Mouse (Mus musculus): ENCODE measurements around the gene Gnai2. TPM values are rescaled to one million over a fixed set of nuclear protein-coding genes. Genes with fewer than 3 reads are reported as not detected.
A peak's percentile ranks its signal among the peaks of the same experiment; 100 is the strongest.

Gene Gnai2
- total RNA-seq (2021) = 100 to 1,000 TPM; 198 to 278 TPM
- 330 and 345 TPM in 2 replicates for polyA plus RNA-seq (2012; rRNA removed)
- long read RNA-seq, transcript Gnai2-202 (9 exons, 1,777 nt) = minor isoform, 43 of 173 reads
- long read RNA-seq, transcript Gnai2-201 (9 exons, 2,215 nt) = major isoform, 114 of 173 reads
- long read RNA-seq, partial matches to known transcripts = 10 of 173 reads
- long read RNA-seq, other reads (novel, unspliced or antisense) = 5 of 173 reads

DNA sequence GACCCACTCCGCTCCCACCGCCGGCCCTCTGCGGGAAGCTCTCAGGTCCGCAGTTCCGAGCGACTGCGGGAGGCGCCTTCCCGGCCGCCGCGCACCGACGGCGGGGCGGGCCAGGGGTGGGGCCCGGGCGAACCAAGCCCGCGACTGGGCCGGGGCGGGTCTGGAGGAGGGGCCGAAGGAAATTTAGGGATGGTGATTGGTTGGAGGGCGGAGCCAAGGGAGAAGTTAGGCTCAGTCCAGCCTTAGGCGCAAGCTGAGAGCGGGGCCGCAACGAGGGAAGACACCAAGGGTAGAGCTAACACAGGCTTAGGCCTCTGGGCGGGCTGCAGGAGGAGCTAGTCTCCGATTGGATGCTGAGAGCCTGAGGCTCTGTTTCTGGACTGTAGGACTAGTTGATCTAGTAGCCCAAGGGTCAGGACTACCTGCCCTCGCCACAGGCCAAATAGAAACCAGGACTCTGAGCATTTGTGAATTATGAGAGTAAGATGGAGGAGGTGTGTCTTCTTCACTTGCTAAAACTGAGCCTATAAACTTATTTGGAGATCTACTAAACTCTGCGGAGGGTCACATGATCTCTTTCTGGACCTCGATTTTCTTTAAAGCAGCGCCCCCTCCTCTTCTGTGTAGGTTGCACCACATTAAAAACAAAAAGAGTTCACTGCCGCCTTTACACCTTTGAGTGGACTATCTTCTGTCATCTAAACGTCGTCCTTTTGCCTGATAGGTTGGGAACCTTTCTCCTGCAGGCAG is at the start of gene Gnai2:
Gene Gnai2 (minus strand): TSS at position 89 of the 750 bp plus-strand sequence.
- DNase-seq = peak; percentile 99

DNA sequence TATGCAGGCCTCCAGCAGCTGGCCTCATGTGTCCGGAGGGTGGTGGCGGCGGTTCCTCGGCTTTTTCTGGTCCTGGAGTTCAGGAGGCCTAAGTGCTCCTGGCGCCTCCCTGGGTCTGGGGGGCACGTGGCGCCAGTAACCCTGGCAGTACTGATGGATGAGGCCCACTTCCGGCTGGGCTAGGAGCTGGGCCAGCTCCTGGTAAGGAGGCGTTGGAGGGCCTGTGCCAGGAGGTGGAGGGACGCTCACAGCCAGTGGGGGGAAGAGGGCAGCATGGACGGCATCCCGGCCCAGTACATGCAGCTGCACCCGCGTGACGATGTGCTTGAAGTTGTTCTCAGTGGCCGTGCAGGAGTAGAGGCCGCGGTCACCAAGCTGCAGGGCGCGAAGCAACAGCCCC is 47.2 kb upstream of the Gnai2 start:
- no peak for DNase-seq

DNA sequence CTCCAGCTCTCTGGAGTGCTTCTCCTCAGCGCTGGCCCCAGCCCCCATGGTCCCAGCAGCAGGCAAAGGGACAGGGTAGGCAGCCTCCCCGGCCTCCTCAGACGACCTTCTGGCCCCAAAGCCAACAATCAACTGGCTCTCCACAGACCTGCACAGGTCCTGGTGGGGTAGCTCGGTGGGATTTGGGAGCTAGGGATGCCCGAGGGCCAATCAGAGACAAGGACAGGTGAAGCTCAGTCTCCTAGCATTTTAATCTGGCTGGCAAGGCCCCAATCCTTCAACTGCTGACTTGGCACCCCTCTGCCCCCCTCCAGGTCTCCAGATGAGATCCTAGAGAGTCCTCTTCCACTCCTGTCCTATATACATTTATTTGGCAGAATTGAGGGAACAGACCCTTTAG is 44.3 kb upstream of the Gnai2 start, which contains the start of gene Gnat1:
Gene Gnat1 (minus strand): TSS at position 212 of the 400 bp plus-strand sequence.
- no peak for DNase-seq

DNA sequence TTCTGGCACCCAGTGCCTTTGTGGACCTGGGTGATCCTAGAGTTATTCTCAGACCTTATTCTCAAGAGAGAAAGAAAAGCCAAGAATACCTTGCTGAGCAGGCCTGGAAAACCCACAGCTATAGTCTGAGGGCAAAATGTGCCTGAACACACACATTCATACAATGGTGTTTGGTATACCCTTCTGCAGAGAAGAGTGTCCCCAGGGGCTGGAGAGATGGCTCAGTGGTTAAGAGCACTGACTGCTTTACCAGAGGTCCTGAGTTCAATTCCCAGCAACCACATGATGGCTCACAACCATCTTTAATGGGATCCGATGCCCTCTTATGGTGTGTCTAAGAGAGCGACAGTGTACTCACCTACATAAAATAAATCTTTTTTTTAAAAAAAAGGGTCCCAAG is 43.7 kb upstream of the Gnai2 start:
- no peak for DNase-seq

DNA sequence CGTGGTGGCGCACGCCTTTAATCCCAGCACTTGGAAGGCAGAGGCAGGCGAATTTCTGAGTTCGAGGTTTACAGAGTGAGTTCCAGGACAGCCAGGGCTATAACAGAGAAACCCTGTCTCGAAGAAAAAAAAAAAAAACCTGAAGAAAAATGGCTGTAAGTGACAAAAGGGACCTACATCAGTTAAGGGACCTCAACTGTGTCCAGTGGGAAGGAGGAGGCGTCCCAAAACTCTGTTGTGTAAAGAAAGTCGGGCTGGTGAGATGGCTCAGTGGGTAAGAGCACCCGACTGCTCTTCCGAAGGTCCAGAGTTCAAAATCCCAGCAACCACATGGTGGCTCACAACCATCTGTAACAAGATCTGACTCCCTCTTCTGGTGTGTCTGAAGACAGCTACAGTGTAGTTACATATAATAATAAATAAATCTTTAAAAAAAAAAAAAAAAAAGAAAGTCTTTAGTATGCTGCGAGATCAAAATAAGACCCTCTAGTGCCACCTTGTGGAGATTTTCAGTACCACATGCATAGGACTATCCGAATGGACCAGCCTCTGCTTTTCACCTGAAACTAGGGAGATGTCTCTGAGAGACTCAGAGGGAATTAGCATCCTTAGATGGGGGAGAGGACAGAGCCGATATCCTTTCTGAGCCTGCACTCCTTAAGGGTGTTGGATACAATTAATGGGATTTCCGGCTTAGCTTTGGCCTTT is 42.8 kb upstream of the Gnai2 start:
- peak; percentile 63 for DNase-seq

DNA sequence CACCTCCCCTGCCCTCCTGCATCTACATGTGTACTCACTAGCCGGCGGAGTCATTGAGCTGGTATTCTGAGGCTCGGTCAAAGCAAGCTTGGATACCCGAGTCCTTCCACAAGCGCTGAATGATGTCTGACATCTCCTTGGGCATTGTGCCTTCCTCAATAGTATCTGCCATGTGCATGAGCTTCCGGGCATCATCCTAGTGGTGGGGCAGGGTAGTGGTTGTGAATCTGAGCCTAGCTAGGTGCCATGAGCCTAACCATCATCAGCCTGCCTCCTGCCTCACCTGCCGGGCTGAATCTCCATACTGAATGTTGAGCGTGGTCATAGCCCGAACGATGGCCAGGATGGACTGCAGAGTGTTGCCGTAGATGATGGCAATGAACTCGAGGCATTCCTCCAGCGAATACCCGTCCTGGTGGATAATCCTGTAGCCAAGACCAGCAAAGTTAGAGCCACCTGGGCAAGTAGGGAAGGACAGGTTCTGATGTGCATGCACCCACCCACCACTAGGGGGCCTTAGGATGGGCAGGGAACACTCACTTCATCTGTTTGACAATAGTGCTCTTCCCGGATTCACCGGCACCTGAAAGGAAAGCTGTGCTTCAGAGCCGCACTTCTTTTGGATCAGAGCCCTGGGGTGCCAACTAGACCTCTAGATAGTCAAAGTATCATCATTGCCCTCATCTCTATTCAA is 42.1 kb upstream of the Gnai2 start:
- DNase-seq = no peak

DNA sequence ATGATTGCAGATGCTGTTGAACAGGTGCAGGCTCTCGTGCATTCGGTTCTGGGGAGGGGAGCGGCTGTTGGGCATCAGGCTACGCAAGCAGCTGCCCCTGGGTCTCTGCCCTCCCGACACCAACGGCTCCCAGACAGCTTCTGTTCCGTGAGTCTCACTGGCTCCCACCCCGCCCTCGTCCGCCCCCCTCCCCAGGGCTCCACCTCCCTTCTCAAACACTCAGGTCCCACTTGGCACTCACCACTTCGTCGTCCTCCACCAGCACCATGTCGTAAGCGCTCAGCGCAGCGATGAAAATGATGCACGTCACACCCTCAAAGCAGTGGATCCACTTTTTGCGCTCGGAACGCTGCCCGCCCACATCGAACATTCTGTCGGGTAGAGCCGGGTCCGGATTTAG is 41.1 kb upstream of the Gnai2 start:
- DNase-seq = no peak

DNA sequence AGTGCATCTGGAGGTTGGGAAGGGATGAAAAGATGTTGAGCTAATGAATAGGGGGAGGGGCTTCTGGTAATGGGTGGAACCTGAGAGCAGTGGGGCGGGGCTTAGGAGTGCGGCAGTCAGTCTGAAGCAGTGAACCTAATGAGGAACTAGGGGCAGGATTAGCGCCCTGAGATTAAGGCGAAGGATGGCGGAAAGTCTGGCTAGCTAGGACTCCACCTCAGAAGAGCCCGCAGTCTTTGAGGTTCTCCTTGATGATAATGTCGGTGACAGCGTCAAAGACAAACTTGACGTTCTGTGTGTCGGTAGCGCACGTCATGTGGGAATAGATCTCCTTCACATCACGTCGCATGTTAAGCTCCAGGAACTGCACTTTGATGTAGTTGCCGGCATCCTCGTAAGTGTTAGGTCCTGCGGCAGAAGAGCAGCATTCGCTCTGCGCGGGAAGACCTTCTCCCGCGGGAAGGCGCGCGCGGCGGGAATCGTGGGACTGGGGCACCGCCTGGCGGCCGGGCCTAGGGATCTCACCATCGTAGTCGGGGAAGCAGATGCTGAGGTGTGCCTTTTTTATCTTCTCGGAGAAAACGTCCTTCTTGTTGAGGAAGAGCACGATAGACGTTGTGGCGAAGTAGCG is 40.6 kb upstream of the Gnai2 start:
- DNase-seq = peak; percentile 78

DNA sequence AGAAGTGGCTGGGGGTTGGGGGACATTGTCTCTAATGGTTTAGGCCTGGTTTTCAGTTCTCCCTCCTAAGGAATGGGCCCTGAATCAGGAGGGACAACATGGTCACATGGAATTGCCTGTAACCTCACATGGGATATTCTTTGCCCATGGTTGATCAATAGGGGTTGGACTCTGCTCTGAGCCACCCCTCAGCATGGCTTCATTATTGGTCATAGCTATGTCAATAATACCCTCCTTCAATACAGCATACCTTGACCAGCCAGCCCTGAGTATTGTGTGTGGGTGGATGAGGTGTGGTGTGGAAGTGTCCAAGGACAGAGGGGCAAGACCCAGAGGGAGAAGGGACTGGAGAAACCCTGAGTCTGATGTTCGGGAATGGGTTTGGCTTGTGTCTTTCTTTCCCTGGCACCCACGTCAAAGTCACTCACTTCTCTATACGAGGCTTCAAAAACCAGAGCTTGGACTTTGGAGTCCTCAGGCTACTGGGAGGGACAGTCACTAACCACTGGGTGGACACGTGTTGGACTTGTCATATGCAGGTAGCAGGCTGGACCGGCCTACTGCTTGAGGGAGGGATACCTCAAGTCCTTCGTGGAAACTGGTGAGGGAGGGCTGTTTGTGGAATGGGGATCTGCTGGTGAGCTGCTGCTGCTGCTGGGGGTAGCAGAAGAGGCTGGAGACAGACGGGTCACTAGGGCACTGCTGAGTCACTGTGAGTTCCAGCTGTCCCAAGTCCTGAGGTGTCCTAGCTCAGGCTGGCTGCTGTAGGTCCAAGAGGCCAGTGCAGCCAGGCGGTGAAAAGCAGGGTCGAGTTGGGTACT is 39.7 kb upstream of the Gnai2 start:
- no peak for DNase-seq

DNA sequence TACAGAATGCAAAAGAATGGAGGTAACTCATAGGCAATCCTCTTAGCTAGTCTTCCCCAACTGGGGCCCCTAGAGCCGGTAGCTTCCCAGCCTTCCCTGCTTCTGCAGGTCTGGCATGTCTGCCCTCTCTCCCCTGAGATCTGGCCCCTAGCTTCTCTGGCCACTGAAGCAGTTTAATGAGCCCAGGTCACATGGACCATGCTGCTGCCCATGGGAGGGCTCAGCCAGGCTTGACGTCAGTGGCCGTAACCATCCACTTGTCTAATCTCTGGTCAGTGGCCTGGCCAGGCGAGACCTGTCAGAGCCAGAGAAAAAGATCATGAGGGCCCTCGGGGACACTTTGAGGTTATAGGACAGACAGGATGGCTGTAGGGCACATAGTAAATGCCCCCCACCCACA is 35.1 kb upstream of the Gnai2 start:
- no peak for DNase-seq

DNA sequence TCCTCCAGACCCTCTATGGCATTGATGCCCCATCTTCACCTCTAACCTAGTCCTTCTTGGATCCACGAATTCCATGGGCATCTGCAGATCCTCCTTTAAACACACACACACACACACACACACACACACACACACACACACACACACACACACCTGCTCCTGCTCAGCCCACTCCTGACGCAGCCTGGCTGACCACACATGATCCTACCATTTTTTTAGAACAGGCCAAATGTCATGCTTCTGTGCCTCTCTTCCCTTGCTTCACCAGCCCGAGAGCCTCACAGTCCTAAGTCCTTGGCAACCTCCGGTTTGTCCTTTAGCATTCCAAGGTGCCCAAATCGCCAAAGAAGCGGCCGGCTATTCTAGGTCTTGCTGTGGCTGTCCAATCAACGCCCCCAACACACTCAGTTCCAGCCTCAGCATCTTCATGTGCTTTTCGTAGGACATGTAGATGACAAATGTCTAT is 34.3 kb upstream of the Gnai2 start, which contains the start of gene Slc38a3:
Gene Slc38a3 (minus strand): TSS at position 51 of the 466 bp plus-strand sequence.
- DNase-seq = no peak

DNA sequence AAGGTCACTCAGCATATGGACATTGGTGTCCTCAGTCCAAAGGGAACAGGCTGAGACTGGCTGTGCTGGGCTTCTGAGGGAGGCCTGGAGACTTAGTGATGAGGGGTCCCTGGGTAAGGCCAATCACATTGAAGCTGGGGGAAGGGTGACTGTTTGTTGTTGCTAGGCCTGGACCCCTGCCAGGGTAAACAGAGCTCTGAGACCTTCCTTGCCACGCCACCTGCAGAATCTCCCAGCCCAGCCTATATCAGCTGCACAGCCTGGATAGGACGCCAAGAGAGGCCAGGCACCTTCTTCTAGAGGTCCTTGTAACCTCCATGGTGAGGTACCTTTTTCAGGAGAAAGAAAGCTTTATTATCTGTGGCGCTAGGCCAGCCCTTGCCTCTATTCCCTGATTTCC is 33.7 kb upstream of the Gnai2 start:
- no peak for DNase-seq

DNA sequence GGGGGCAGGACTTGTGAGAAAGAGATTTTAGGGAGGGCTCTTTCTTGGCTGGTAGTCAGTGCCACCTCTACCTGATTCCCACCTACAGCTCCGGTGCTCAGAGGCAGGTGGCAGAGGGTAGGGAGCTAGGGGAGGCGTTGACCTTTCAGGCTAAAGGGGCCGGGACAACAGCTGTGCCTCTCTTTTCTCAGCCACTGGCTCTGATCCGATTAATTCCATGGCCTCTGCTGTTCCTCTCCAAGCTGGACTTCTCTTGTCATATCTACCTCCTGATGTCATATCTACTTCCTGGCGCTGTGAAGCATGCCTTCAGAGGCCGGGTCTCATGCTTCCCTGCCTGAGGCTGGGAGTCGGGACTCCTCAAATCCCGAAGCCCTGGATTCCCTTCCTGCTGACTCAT is 32.8 kb upstream of the Gnai2 start:
- no peak for DNase-seq

DNA sequence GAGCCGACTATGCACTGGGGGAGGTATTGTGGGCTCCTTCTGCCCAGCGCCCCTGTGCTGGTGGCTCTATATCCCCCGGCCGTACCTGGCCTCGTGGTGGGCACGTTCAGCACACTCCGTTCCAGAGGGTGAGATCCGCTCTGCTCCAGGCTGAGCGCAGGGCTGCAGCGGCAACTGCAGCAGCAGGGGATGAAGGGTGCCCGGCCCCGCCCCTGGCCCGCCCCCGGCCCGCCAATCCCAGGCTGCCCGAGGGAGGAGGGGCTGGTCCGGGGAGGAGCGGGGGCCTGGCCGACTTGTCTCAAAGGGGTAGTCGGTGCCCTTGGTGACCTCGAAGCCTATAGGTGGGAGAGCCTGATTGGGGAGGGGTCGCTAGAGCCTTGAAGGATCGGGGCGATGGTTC is 32.1 kb upstream of the Gnai2 start:
- peak; percentile 60 for DNase-seq

DNA sequence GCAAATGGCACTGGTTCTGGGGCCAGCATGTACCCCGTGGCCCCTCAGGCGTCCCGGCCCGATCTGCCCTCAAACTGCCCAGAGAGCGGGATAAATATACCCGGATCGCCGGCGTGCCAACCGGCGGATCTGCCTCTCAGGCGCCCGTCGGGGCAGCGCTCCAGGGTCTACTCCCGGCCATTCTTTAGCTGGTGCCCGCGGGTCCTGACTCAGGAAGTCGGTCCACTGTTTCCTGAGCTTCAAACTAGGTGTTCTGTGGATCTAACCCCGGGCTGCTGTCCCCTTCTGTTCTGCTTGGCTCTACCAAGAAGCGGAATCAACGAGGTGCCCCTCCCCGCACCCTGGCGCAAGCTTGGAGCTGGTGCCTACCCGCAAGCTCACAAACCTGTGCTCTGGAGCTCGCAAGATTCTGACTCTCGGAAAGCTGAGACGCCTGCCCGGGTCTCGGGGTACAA is 31.6 kb upstream of the Gnai2 start:
- no peak for DNase-seq

DNA sequence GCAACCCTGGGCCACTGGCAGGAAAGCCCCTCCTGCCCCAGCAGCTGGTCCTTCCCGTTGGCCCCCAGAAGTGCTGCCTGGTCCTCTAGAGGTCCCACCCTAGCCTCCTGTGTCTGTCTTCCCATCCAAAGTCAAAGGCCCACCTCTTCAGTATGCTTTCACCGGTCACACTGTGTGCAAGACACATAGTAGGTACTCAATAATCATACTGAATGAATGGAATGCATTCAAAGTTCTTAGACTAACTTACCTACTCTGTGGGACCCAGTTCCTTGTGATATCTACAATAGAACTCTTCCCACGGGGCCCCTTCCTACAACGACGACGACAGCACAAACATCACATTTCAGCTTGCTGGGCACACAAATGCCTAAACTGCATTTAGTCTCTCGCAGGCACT is 30.1 kb upstream of the Gnai2 start:
- no peak for DNase-seq

DNA sequence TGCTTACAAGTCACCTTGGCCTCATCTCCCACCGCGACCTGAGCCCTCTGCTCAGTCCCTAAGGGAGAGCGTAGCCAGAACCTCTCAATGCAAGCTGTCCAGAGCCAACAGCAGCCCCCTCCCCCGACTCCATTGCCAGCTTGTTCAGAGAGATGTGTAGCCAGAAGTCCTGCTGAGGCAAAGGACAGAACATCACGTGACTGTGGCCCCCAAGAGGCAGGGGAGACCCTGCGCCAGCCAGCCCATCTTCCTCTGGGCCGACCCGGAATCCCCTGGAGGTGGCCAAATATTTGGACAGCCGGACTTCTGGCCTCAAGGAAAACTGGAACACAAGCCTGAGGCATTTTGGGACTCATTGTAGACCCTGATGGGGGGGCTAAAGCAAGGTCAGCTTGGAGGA is 28.4 kb upstream of the Gnai2 start:
- no peak for DNase-seq

DNA sequence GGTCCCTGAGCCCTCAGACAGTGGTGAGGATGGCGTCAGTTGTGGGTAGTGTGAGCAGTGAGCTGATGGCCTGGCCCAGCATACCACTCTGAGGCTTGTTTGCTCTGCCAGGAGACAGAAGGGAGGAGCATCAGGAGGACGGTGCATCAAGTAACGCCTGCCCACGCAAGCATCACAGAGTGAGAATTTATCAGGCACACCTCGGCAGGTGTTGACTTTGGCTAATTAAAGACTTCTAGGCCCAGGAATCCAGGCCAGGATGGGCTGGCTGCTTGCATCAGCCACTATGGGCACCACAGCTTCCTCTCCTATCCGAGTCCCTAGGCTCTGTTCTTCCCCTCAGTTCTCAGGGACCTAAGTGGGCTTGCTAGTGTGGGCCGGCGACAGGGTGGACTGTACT is 27.2 kb upstream of the Gnai2 start:
- no peak for DNase-seq

DNA sequence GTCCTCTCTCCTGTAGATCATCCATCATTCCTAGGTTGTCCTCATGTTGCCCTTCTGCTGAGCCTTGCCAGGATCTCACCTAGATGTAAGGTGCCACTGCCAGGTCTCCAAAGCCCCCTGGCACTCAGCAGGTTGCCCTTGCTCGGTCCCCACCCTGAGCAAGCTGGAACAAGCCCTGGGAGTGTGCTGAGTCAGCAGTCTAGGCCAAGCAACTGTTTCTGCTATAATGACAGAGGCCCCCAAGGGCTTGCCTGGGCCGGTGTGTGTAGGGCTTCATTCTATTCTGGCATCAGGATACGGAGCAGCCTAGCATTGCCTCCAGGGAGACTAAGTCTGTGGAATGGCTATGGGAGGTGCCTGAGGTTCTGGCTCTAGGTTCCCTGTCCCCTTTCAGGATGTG is 25.6 kb upstream of the Gnai2 start:
- DNase-seq = no peak

DNA sequence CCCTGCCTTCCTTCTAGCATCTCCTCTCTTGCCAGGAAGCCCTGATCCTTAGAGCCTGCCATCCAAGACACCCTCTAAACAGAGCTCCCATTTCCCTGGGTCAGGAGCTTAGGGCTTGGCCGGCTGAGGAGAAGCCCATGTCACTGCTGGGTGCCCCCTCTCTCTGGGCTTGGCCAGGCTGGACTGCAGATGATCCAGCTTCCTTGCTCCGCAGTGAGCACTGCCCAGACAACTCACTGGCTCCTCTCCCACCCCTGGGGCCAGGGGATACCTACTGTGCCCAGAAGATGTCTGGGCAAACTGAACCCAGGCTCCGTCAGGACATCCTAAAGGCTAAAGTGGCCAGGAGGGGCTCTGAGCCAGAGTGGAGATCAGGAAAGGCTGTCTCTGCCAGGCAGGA is 24.8 kb upstream of the Gnai2 start:
- DNase-seq = no peak

DNA sequence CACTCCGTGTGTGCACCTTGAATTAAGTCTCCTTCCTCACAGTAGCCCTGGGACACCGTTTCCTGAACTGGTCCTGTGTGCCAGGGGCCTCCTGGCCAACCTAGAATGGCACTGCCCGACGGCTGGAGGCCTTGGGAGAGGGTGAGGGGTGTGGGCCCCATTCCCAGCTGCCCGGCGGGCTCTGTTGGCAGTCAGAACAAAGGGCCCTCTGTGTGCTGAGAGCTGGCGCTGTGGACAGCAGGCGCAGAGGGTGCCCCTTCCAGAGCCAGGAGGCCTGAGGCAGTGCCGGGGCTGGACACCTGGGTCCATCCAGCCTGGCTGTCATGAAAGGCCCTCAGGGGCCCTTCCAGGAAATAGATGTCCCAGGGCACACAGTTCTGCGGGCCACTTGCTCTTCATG is 24.4 kb upstream of the Gnai2 start:
- no peak for DNase-seq
